Mouse (Mus musculus) myocyte (in vitro differentiated cells): ENCODE results near the gene Tgm2. TPM values are rescaled to one million over a fixed set of nuclear protein-coding genes. Genes with fewer than 3 reads are reported as not detected.

Experiments
- H3K27me3 ChIP-seq: one replicate; pipeline ENCODE4 v1.6.1; 2011; ENCODE audit not compliant: control insufficient read depth, insufficient read depth, insufficient read length
- H3K36me3 ChIP-seq: one replicate; pipeline ENCODE4 v1.6.1; 2011; ENCODE audit not compliant: control insufficient read depth, insufficient read depth
- H3K4me2 ChIP-seq: one replicate; pipeline ENCODE4 v1.6.1; 2011; ENCODE audit warnings: low read depth, control low read depth
- H3K4me3 ChIP-seq: one replicate; pipeline ENCODE4 v1.5.1; 2011; ENCODE audit warnings: mild to moderate bottlenecking, control low read depth, moderate library complexity
- H3K79me2 ChIP-seq: one replicate; pipeline ENCODE4 v1.6.1; 2011; ENCODE audit not compliant: control insufficient read depth, insufficient read depth
- H3ac ChIP-seq: one replicate; pipeline ENCODE4 v1.6.1; 2011; ENCODE audit not compliant: control insufficient read depth, insufficient read length
- CEBPB ChIP-seq: IDR thresholded peaks from 2 replicates; pipeline ENCODE4 v1.6.1; 2011; ENCODE audit warnings: mild to moderate bottlenecking, moderate library complexity; ENCODE audit not compliant: poor library complexity, insufficient read depth, severe bottlenecking
- E2F4 ChIP-seq: IDR thresholded peaks from one replicate; pipeline ENCODE4 v1.6.1; 2011; ENCODE audit warnings: mild to moderate bottlenecking, control low read depth, moderate library complexity; ENCODE audit not compliant: insufficient read depth
- MAX ChIP-seq: IDR thresholded peaks from one replicate; pipeline ENCODE4 v1.6.1; 2011; ENCODE audit warnings: low read depth, mild to moderate bottlenecking, control low read depth
- MYOD1 ChIP-seq, 3 experiments: IDR thresholded peaks; one replicate each; pipeline ENCODE4 v1.6.1; 2011; ENCODE audit warnings: control low read depth in 2 of 3, low read depth in 2 of 3, mild to moderate bottlenecking in 2 of 3, moderate library complexity in 1 of 3; ENCODE audit not compliant: insufficient read length in 2 of 3, control insufficient read depth in 1 of 3
- MYOG ChIP-seq, 3 experiments: IDR thresholded peaks; one replicate each; pipeline ENCODE4 v1.6.1; 2011; ENCODE audit warnings: control low read depth in 2 of 3, low read depth in 2 of 3, mild to moderate bottlenecking in 2 of 3; ENCODE audit not compliant: insufficient read length in 2 of 3, control insufficient read depth in 1 of 3, insufficient read depth in 1 of 3
- POLR2A ChIP-seq: IDR thresholded peaks from one replicate; pipeline ENCODE4 v1.6.1; 2011; ENCODE audit warnings: low read depth, mild to moderate bottlenecking, control low read depth, moderate library complexity; ENCODE audit not compliant: insufficient read length
- POLR2AphosphoS2 ChIP-seq: IDR thresholded peaks from one replicate; pipeline ENCODE4 v1.6.1; 2011; ENCODE audit warnings: low read depth, control low read depth; ENCODE audit not compliant: insufficient read length
- REST ChIP-seq: IDR thresholded peaks from one replicate; pipeline ENCODE4 v1.6.1; 2011; ENCODE audit warnings: mild to moderate bottlenecking, control low read depth, moderate library complexity; ENCODE audit not compliant: insufficient read depth, insufficient read length
- SRF ChIP-seq: IDR thresholded peaks from one replicate; pipeline ENCODE4 v1.6.1; 2011; ENCODE audit warnings: low read depth; ENCODE audit not compliant: control insufficient read depth, insufficient read length
- TCF12 ChIP-seq: IDR thresholded peaks from one replicate; pipeline ENCODE4 v1.6.1; 2011; ENCODE audit warnings: mild to moderate bottlenecking, control low read depth; ENCODE audit not compliant: poor library complexity, insufficient read depth, severe bottlenecking
- TCF3 ChIP-seq: IDR thresholded peaks from one replicate; pipeline ENCODE4 v1.6.1; 2011; ENCODE audit warnings: low read depth, control low read depth; ENCODE audit not compliant: insufficient read length
- USF1 ChIP-seq: IDR thresholded peaks from one replicate; pipeline ENCODE4 v1.6.1; 2011; ENCODE audit warnings: low read depth, mild to moderate bottlenecking, control low read depth, moderate library complexity
- polyA plus RNA-seq: library from polyadenylated mRNA; unstranded; fragments of >200 nt; fragmentation: generic; extraction: Trizol; gene quantifications from one replicate; pipeline ENCODE4 v1.2.1, GENCODE M21; 2012; ENCODE audit warnings: missing spikeins

Tgm2 gene
- polyA plus RNA-seq, 1 experiment, result 61.0 TPM

GRCm38 (mm10) chr2:158090096-158090495 is 56.1 kb downstream of the Tgm2 start:
- Histone ChIP-seq H3K27me3 (no peaks in the 10 kb centered on the region), H3K4me2 (no peak overlapping the region), H3ac (no peak overlapping the region), H3K36me3 (no peaks in the 10 kb centered on the region), H3K4me3 (no peak overlapping the region), H3K79me2 (no peaks in the 10 kb centered on the region)
- no peak for TF ChIP-seq CEBPB
- no peak for TF ChIP-seq MYOD1 (IDR thresholded peaks at IDR 0.05; ENCODE audit: control insufficient read depth in 1 of 3, insufficient read length in 2 of 3, low read depth in 2 of 3)
- no peak for TF ChIP-seq TCF3
- no peak for TF ChIP-seq POLR2AphosphoS2
- TF ChIP-seq MYOG (IDR thresholded peaks at IDR 0.05; ENCODE audit: control insufficient read depth in 1 of 3, insufficient read depth in 1 of 3, insufficient read length in 2 of 3, low read depth in 2 of 3), result no peak
- TF ChIP-seq USF1, result no peak
- TF ChIP-seq REST, result no peak
- no peak for TF ChIP-seq SRF
- TF ChIP-seq POLR2A, result no peak
- TF ChIP-seq E2F4, result no peak
- TF ChIP-seq MAX, result no peak
- TF ChIP-seq TCF12, result no peak

DNA sequence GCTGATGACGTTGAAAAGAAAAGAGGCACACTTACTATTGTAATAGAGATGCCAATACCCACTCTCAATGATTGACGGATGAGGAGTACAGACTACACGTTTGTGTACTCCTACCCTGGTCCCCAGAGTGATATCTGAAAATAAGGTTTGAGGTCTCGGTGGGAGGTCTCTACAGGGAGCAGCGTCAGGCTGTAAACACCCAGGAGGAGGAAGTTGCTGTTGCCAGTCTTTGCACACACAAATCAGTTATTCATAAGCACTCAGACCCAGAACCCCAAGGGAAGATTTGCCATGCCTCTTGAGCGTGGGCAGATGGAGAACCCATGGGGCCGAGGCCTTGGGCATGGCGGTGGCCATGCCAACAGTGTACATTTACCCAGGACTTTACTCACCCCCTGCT is 61.8 kb downstream of the Tgm2 start:
- H3K27me3 ChIP-seq, result no peaks in the 10 kb centered on the region
- H3ac ChIP-seq, result no peak overlapping the region
- TF ChIP-seq MYOD1 (IDR thresholded peaks at IDR 0.05; ENCODE audit: control insufficient read depth in 1 of 3, insufficient read length in 2 of 3, low read depth in 2 of 3), result no peak
- no peak for TF ChIP-seq POLR2A
- H3K4me3 ChIP-seq, result no peak overlapping the region
- H3K79me2 ChIP-seq, result no peaks in the 10 kb centered on the region
- H3K4me2 ChIP-seq, result no peak overlapping the region
- no peaks in the 10 kb centered on the region for H3K36me3 ChIP-seq

GRCm38 (mm10) chr2:158080622-158081241 is 65.5 kb downstream of the Tgm2 start:
- Histone ChIP-seq H3K4me2 (no peak overlapping the region), H3K27me3 (no peaks in the 10 kb centered on the region), H3K4me3 (no peak overlapping the region), H3K36me3 (peaks cover 10% of the 10 kb centered on the region), H3ac (no peak overlapping the region), H3K79me2 (no peaks in the 10 kb centered on the region)
- TF ChIP-seq MAX (no peak), POLR2AphosphoS2 (no peak), CEBPB (no peak), USF1 (no peak), SRF (no peak), TCF3 (no peak), POLR2A (no peak), MYOD1 (IDR thresholded peaks at IDR 0.05; ENCODE audit: control insufficient read depth in 1 of 3, insufficient read length in 2 of 3, low read depth in 2 of 3) (no peak), TCF12 (no peak), MYOG (IDR thresholded peaks at IDR 0.05; ENCODE audit: control insufficient read depth in 1 of 3, insufficient read depth in 1 of 3, insufficient read length in 2 of 3, low read depth in 2 of 3) (no peak), REST (no peak), E2F4 (no peak)

DNA sequence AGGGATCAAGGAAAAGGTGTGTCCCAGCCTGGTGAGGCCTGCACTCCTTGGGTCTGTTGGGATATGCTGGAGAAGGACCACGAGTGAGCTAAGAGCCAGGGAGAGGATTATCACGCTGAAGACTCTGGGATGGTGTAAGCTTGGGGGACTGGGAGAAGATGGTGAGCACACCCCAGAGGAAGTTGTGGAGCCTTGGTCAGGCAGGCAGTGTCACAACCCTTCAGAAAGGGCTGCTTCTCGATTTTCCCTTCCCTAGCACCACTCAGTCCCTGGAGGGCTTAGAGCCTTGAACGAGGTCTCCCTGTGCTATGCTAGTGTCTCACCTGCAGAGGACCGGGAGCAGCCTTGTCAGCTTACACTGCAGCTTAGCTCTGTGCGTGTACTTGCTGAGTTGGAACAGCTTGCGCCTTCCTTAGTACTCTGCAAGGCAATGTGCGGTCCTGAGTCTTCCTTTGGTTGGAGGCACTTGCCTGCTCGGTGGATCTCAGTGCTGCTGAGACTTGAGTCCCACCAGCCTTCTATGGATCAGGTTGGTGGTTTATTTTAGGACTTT is 66.3 kb downstream of the Tgm2 start:
- H3K36me3 ChIP-seq, result peaks cover 18% of the 10 kb centered on the region
- TF ChIP-seq USF1 (no peak), MAX (no peak), TCF12 (no peak), POLR2A (no peak), REST (no peak), MYOD1 (IDR thresholded peaks at IDR 0.05; ENCODE audit: control insufficient read depth in 1 of 3, insufficient read length in 2 of 3, low read depth in 2 of 3) (no peak)
- H3K4me2 ChIP-seq, result no peak overlapping the region
- no peaks in the 10 kb centered on the region for H3K79me2 ChIP-seq
- no peak overlapping the region for H3K4me3 ChIP-seq
- H3K27me3 ChIP-seq, result no peaks in the 10 kb centered on the region
- no peak overlapping the region for H3ac ChIP-seq

DNA sequence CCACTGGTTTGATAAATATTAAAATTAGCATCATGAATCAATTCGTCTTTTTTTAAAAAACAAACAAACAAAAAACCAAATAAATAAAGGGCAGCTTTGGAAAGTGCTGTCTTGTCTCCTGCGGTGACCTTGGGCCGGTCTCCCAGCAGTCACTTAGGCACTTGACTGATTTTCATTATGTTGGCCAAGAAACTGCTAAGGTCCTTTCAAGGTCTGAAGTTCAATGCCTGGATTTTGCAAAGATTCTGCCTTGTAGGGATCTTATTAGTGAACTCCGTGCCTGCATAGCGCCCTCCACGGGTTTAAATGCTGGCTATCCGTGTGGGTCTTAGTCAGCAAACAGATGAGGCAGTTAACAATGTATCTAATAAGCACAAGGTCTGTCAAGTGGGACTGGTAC is 67.3 kb downstream of the Tgm2 start:
- no peaks in the 10 kb centered on the region for H3K79me2 ChIP-seq
- no peaks in the 10 kb centered on the region for H3K27me3 ChIP-seq
- H3K36me3 ChIP-seq, result peaks cover 21% of the 10 kb centered on the region
- no peak overlapping the region for H3ac ChIP-seq
- H3K4me2 ChIP-seq, result no peak overlapping the region
- H3K4me3 ChIP-seq, result no peak overlapping the region
- TF ChIP-seq SRF, result no peak
- TF ChIP-seq REST, result no peak
- TF ChIP-seq MYOD1 (IDR thresholded peaks at IDR 0.05; ENCODE audit: control insufficient read depth in 1 of 3, insufficient read length in 2 of 3, low read depth in 2 of 3), result no peak
- no peak for TF ChIP-seq POLR2A
- TF ChIP-seq USF1, result no peak
- no peak for TF ChIP-seq TCF3
- TF ChIP-seq CEBPB, result no peak
- TF ChIP-seq TCF12, result no peak
- no peak for TF ChIP-seq MAX
- no peak for TF ChIP-seq E2F4
- no peak for TF ChIP-seq POLR2AphosphoS2
- no peak for TF ChIP-seq MYOG (IDR thresholded peaks at IDR 0.05; ENCODE audit: control insufficient read depth in 1 of 3, insufficient read depth in 1 of 3, insufficient read length in 2 of 3, low read depth in 2 of 3)
